Mouse (Mus musculus) embryonic facial prominence, embryonic 10.5 days (tissue): ENCODE data around the gene Tex37. TPM values are rescaled to one million over a fixed set of nuclear protein-coding genes. Genes with fewer than 3 reads are reported as not detected.

Experiments
- DNase-seq: peaks from one replicate; pipeline ENCODE4 v3.0.0-alpha.2; 2017; ENCODE audit warnings: low spot score
- H3K27ac ChIP-seq: fragments of 300-500 bp; sonication (generic); replicated peaks from 2 replicates; pipeline ENCODE4 v1.5.1; 2016; ENCODE audit warnings: mild to moderate bottlenecking
- H3K27me3 ChIP-seq: fragments of 300-500 bp; sonication (generic); replicated peaks from 2 replicates; pipeline ENCODE4 v1.6.1; 2016; ENCODE audit warnings: low read depth, mild to moderate bottlenecking; ENCODE audit not compliant: poor library complexity, severe bottlenecking
- H3K36me3 ChIP-seq: fragments of 300-500 bp; sonication (generic); replicated peaks from 2 replicates; pipeline ENCODE4 v1.6.1; 2016; ENCODE audit warnings: mild to moderate bottlenecking, moderate library complexity
- H3K4me1 ChIP-seq: fragments of 300-500 bp; sonication (generic); 2 replicates; pipeline ENCODE4 v1.6.1; 2016
- H3K4me3 ChIP-seq: fragments of 300-500 bp; sonication (generic); 2 replicates; pipeline ENCODE4 v1.5.1; 2016; ENCODE audit warnings: mild to moderate bottlenecking, moderate library complexity
- H3K9me3 ChIP-seq: fragments of 300-500 bp; sonication (generic); 2 replicates; pipeline ENCODE4 v1.6.1; 2016; ENCODE audit warnings: mild to moderate bottlenecking
- WGBS: fragments of 180-500 bp; shearing (Covaris S2); methylation state at CpG from one replicate; pipeline ENCODE4 v1.1.7; 2016; 5-methylcytosine and 5-hydroxymethylcytosine counted together
- polyA plus RNA-seq: library from polyadenylated mRNA; unstranded; fragments of >200 nt; fragmentation: Nextera tagmentation; extraction: Ambion mirVana; gene quantifications from 2 replicates; pipeline ENCODE4 v1.2.1, GENCODE M21; 2016

Tex37 gene
- 0.19 TPM in 1 of 2 replicates, not detected in the other for polyA plus RNA-seq

DNA sequence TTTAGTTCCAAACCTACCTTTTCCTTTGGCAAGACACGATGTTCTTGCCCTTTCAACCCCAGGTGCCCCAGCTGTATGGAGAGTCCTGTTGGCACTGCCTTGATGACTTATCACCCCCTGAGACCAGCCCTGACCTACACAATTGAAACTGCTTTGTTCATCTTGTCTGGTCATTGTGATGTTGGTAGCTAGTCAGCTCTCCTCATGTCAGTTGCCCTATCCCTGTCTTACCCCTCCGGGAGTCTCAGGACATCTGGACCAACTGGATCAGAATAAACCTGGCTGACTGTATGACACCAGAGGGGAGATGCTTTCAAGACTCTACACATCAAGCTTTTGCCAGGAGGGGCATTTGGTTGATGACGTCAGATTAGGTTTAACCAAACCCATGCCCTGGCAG, at the start of gene Tex37:
TSS of gene Tex37 (minus strand) at position 101 of the 400 bp plus-strand sequence.
- WGBS: 91% methylated on average over 3 of the region's 3 CpGs
- H3K27me3 ChIP-seq: 0 out of 2 replicates have a peak, but pooled peaks cover 4% of the 10 kb centered on the region
- H3K4me1 ChIP-seq: peaks cover 11% of the 10 kb centered on the region
- no peaks in the 10 kb centered on the region for H3K36me3 ChIP-seq
- no peak within 1 kb of the TSS for H3K27ac ChIP-seq
- H3K9me3 ChIP-seq: no peaks in the 10 kb centered on the region
- H3K4me3 ChIP-seq: no peak within 1 kb of the TSS
- DNase-seq: no peak

GRCm38 (mm10) chr6:70968291-70968690, 49.6 kb upstream of the Tex37 start:
- H3K36me3 ChIP-seq: no peaks in the 10 kb centered on the region
- peaks cover 46% of the 10 kb centered on the region for H3K27me3 ChIP-seq
- H3K4me3 ChIP-seq: no peak overlapping the region
- peaks cover 15% of the 10 kb centered on the region for H3K4me1 ChIP-seq
- no peaks in the 10 kb centered on the region for H3K9me3 ChIP-seq
- H3K27ac ChIP-seq: no peak overlapping the region
- no peak for DNase-seq
- 69% methylated on average over 4 of the region's 4 CpGs for whole genome bisulfite sequencing

GRCm38 (mm10) chr6:70967422-70967821, 48.7 kb upstream of the Tex37 start:
- H3K27ac ChIP-seq: peak overlapping the region; percentile 37
- WGBS: under 1% methylated on average over 8 of the region's 8 CpGs
- H3K9me3 ChIP-seq: no peaks in the 10 kb centered on the region
- DNase-seq: peak; percentile 48
- no peaks in the 10 kb centered on the region for H3K36me3 ChIP-seq
- H3K4me1 ChIP-seq: peaks cover 15% of the 10 kb centered on the region
- H3K4me3 ChIP-seq: peak overlapping the region; percentile 46
- H3K27me3 ChIP-seq: peaks cover 55% of the 10 kb centered on the region

- Histone ChIP-seq H3K27me3 (peaks cover 65% of the 10 kb centered on the region), H3K36me3 (no peaks in the 10 kb centered on the region), H3K27ac (no peak overlapping the region), H3K4me1 (peaks cover 15% of the 10 kb centered on the region), H3K4me3 (no peak overlapping the region), H3K9me3 (no peaks in the 10 kb centered on the region)
- 22% methylated on average over 7 of the region's 7 CpGs for WGBS
- DNase-seq: no peak
These were observed 47.0 kb upstream of the Tex37 start for GRCm38 (mm10) chr6:70965694-70966093.

DNA sequence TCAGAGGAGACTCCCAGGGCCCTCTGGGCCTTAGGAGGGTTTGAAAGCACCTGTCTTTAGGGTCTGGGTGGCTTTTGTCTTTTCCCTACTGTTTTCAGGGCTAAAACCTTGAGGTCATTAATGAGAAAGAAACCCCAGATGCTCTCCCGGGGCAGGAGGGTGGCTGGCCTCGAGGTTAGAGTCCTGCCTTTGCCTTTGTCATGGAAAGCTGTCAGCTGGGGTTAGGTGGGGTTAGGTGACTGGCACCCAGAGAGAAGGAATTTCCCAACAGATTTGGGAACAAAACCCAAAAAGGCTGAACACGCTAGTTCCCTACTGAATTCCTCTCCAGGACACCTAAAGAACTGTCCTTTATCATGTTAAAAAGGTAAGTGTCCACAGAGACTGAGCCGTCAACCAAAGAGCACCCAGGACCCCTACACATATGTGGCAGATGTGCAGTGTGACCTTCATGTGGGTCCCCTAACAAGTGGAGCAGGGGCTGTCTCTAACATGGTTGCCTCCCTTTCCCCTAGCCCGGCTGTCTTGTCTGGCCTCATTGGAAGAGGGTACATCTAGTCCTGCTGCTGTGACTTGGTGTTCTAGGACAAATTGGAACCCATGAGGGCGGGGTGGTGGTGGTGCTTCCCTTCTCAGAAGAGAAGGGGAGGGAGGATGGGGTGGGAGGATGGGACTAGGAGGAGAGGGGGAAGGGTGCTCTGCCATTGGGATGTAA, 45.5 kb upstream of the Tex37 start:
- H3K27me3 ChIP-seq: peaks cover 79% of the 10 kb centered on the region

GRCm38 (mm10) chr6:70957341-70957940, 38.7 kb upstream of the Tex37 start:
- WGBS: 8% methylated on average over 7 of the region's 7 CpGs
- peaks cover 14% of the 10 kb centered on the region for H3K4me1 ChIP-seq
- peaks cover 92% of the 10 kb centered on the region for H3K27me3 ChIP-seq
- no peaks in the 10 kb centered on the region for H3K9me3 ChIP-seq
- no peak overlapping the region for H3K27ac ChIP-seq
- H3K4me3 ChIP-seq: peak overlapping the region; percentile 61
- peak; percentile 17 for DNase-seq
- H3K36me3 ChIP-seq: no peaks in the 10 kb centered on the region

More for the DNA sequence above, 45.5 kb upstream of the Tex37 start:
- DNase-seq: no peak
- H3K4me1 ChIP-seq: peaks cover 15% of the 10 kb centered on the region
- H3K9me3 ChIP-seq: no peaks in the 10 kb centered on the region
- 22% methylated on average over 6 of the region's 6 CpGs for WGBS
- H3K27ac ChIP-seq: no peak overlapping the region
- H3K4me3 ChIP-seq: no peak overlapping the region
- no peaks in the 10 kb centered on the region for H3K36me3 ChIP-seq

DNA sequence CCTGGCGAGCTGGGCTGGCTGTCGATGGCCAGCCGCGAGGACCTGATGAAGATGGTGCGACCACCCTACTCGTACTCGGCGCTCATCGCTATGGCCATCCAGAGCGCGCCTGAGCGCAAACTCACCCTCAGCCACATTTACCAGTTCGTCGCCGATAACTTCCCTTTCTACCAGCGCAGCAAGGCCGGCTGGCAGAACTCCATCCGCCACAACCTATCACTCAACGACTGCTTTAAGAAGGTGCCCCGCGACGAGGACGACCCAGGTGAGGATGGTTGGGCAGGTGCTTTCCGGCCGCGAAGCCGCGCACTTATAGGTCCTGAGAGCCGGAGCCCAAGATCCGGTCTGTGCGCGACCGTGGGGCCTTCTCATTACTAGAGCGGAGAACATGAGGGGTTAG, 38.2 kb upstream of the Tex37 start:
- Histone ChIP-seq H3K9me3 (no peaks in the 10 kb centered on the region), H3K36me3 (no peaks in the 10 kb centered on the region), H3K27me3 (peaks cover 94% of the 10 kb centered on the region), H3K27ac (no peak overlapping the region), H3K4me3 (peak overlapping the region; percentile 61), H3K4me1 (peaks cover 14% of the 10 kb centered on the region)
- WGBS: 1% methylated on average over 34 of the region's 34 CpGs
- no peak for DNase-seq

DNA sequence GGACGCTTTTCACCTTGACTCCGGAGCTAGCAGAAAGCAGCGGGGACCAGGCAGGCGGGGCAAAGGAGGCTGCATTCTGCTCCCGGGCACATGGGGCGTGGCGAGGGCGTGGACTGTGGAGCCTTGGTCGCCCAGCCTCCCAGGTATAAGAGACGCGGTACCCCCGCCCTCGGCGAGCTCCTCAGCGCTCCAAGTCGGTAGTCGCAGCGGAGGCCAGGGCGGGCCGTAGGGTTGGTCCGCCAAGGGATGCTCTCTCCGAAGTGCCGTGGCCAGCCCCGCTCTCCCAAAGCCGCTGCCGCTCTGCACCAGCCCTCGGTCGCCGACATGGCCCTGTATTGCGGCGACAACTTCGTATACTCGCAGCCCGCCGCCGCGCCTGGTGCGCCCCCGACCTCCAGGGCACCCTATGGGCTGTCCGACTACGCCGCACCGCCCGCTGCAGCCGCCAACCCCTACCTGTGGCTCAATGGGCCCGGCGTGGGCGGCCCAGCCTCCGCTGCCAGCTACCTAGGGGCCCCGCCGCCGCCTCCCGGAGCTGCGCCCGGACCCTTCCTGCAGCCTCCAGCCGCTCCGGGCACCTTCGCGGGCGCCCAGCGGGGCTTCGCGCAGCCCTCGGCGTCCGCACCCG, 37.7 kb upstream of the Tex37 start, which contains the start of gene Foxi3:
TSS of gene Foxi3 (plus strand) at position 247 of the 628 bp plus-strand sequence.
- Histone ChIP-seq H3K36me3 (no peaks in the 10 kb centered on the region), H3K27me3 (peaks cover 92% of the 10 kb centered on the region), H3K9me3 (no peaks in the 10 kb centered on the region), H3K4me3 (peak within 1 kb of the TSS; percentile 61), H3K4me1 (peaks cover 14% of the 10 kb centered on the region), H3K27ac (no peak within 1 kb of the TSS)
- under 1% methylated on average over 67 of the region's 67 CpGs for WGBS
- DNase-seq: peak; percentile 82

GRCm38 (mm10) chr6:70955841-70956240, 37.1 kb upstream of the Tex37 start:
- Histone ChIP-seq H3K4me3 (peak overlapping the region; percentile 61), H3K9me3 (no peaks in the 10 kb centered on the region), H3K4me1 (peaks cover 14% of the 10 kb centered on the region), H3K36me3 (no peaks in the 10 kb centered on the region), H3K27me3 (peaks cover 87% of the 10 kb centered on the region), H3K27ac (no peak overlapping the region)
- DNase-seq: no peak
- 2% methylated on average over 12 of the region's 12 CpGs for WGBS

- no peak for DNase-seq
- peaks cover 14% of the 10 kb centered on the region for H3K4me1 ChIP-seq
- 3% methylated on average over 14 of the region's 14 CpGs for WGBS
- H3K36me3 ChIP-seq: no peaks in the 10 kb centered on the region
- no peaks in the 10 kb centered on the region for H3K9me3 ChIP-seq
- H3K27ac ChIP-seq: no peak overlapping the region
- H3K4me3 ChIP-seq: no peak overlapping the region
- peaks cover 82% of the 10 kb centered on the region for H3K27me3 ChIP-seq
These were observed 36.6 kb upstream of the Tex37 start for GRCm38 (mm10) chr6:70955291-70955800.

DNA sequence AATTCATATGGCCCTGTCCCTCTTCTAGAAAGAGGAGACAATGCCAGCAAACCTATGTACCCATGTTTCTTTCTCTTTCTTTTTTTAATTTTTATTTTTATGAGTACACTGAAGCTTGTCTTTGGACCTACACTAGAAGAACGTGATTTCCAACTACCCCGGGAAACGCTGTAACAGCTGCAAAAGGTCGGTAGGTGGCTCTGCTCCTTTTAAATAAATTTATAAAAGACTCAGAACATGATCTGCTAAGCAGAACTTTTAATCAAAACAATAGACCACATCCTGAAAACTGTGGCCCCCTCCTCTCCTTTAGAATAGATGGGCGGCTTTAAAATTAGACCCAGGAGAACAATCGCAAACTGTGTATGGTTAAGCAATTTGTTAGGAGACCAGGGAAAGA, 35.3 kb upstream of the Tex37 start:
- no peak overlapping the region for H3K27ac ChIP-seq
- no peak overlapping the region for H3K4me3 ChIP-seq
- 13% methylated on average over 6 of the region's 6 CpGs for WGBS
- no peak for DNase-seq
- H3K36me3 ChIP-seq: no peaks in the 10 kb centered on the region
- H3K27me3 ChIP-seq: peaks cover 69% of the 10 kb centered on the region
- H3K4me1 ChIP-seq: peaks cover 14% of the 10 kb centered on the region
- no peaks in the 10 kb centered on the region for H3K9me3 ChIP-seq

DNA sequence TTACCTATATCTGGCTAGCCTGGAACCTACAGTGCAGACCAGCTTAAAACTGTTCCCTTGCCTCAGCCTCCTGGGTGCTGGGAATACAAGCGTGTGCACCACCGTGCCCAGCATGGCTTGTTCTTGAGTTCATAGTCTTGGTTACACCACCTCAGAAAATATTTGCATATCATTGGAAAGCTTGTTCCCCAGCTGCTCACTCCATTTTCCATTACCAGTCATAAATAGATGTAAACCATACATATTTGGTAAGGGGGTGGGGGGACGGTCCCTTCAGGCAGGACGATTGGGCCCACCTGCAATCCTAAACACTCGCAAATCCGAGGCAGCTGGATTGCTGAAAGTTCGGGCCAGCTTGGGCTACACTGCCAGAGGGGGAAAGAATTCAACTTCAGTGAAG, 34.5 kb upstream of the Tex37 start:
- DNase-seq: no peak
- H3K4me1 ChIP-seq: peaks cover 14% of the 10 kb centered on the region
- H3K4me3 ChIP-seq: no peak overlapping the region
- no peaks in the 10 kb centered on the region for H3K9me3 ChIP-seq
- no peak overlapping the region for H3K27ac ChIP-seq
- 75% methylated on average over 7 of the region's 7 CpGs for WGBS
- no peaks in the 10 kb centered on the region for H3K36me3 ChIP-seq
- H3K27me3 ChIP-seq: peaks cover 61% of the 10 kb centered on the region
